Mouse (Mus musculus) embryonic fibroblast, embryonic 13.5 days (primary cell): ENCODE data around the gene Slc35a3.

Experiments
- CTCF ChIP-seq: IDR thresholded peaks from 2 replicates; pipeline ENCODE4 v1.5.1; 2011; ENCODE audit warnings: mild to moderate bottlenecking, control low read depth, low read length, moderate library complexity, borderline replicate concordance; ENCODE audit not compliant: insufficient read depth
- POLR2A ChIP-seq: IDR thresholded peaks from 2 replicates; pipeline ENCODE4 v1.6.1; 2011; ENCODE audit warnings: low read depth, mild to moderate bottlenecking, control low read depth, low read length, moderate library complexity

DNA sequence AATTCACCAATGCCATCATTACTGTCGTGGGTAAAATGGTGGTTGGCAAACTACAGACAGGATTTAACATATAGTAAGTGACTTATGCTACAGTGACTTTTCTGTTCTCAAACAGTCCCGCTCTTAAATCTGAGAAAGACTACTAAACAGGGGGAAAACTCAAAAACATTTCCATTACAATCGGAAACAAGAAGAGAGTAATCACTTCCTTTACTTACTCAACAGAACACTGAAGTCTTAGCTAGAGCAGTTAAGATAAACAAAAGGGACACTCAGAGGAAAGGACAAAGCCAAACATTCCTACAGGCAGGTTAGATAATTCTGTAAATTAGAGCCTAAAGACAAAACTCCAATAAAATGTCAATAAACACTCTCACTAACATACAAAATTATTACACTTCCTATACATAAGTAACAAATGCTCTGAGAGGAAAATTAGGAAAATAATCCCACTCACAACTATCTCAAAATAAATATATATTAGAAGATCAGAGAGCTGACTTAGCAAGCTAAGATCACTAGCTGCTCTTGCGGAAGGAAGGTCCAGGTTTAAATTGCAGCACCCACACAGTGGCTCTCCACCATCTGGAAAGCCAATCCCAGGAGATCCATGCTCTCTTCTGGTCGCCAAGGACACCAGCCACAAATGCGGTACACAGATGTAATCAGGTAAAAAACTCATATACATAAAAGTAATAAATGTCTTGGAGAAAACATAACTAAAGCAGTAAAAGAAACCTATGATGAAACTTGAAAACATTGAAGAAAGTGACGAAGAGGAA, 56.3 kb downstream of the Slc35a3 start:
- no peak for TF ChIP-seq POLR2A
- TF ChIP-seq CTCF, result no peak
